Mouse (Mus musculus) monocyte, adult 59 days (primary cell): ENCODE results near the gene Gstz1. TPM values are rescaled to one million over a fixed set of nuclear protein-coding genes. Genes with fewer than 3 reads are reported as not detected.

Experiments used
- total RNA-seq, 2 experiments: library from RNA; stranded (reverse); gene quantifications; one replicate each; pipeline ENCODE4 v1.2.4; 2023

Gene Gstz1
- total RNA-seq, result 1 to 10 TPM; 7.6 to 8.5 TPM

DNA sequence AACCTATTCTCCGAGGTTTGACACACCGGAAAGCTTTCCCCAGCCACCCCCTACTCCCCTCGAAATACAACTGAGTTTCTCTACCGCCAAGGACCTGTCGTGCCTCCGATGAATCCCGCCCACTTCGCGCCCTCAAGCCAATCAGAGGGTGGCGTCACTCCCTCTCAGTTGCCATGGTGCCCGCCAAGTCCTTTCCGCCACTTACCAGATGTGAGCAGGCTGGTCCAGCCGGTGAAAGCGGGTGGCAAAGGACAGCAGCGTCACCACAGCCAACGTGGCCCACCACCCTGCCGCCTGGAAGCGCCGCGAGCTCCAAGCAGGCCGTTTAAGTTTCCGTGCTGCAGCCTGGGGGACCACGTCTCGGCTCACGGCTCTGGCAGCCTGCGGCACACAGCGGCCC lies at the start of gene Gstz1:
Gstz1 (plus strand) TSS at position 200 of the 400 bp plus-strand sequence.

DNA sequence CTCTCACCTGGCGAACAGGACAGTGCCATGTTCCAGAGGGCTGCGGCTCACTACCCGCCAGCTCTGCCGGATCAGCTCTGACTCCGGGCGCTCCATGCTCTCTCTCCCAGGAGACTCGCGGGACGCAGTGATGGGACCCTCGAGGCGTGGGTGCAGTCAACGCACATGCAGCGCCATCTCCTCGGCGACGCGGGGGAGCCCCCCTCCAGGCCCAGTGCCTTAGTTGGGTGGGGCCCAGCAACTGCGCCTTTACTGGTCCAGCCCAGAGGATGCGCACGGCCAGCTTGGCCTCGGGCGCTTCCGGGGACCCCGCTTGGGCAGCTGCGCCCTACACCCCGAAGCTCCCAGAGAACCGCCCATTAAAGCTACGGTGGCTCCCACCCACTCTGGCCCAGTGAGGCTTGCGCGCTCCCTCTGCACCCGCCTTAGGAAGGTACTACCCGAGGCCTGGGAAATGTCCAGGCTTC lies 44.8 kb upstream of the Gstz1 start, which contains the start of gene Ngb:
Ngb (minus strand) TSS at position 375 of the 467 bp plus-strand sequence.

DNA sequence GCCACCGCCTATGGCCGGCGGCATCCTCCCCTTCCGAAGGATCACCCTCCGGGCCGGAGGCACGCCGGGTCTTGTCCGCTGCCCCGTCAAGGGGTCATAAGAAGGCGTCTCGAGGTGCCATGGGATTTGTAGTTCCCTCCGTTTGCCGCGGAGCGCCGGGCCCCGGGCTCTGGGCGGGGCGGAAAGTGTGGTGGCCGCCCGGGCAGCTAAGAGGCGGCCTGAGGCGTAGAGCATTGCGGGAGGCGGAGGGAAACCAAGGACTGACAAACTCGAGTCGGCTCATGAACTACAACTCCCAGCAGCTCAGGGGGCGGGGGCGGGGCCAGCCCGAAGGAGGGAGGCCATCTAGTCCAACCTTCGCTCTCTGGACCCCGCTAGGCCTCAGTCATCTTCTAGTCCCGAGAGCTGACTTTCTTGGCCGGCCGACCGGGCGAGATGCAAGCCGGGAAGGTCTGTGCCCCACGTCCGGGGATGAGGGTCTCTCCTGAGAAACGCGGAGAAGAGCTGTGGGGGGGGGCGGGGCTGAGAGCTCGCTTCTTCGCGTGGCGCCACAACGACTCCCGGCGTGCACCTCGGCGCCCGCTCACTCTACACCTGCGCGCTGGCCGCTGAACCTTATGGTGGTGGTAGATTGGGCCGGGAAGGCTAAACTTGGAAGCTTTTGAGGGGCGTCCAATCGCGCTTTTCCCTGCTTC lies 577 bp downstream of the Gstz1 start, which contains the start of gene Pomt2:
Pomt2 (minus strand) TSS at position 574 of the 695 bp plus-strand sequence.

DNA sequence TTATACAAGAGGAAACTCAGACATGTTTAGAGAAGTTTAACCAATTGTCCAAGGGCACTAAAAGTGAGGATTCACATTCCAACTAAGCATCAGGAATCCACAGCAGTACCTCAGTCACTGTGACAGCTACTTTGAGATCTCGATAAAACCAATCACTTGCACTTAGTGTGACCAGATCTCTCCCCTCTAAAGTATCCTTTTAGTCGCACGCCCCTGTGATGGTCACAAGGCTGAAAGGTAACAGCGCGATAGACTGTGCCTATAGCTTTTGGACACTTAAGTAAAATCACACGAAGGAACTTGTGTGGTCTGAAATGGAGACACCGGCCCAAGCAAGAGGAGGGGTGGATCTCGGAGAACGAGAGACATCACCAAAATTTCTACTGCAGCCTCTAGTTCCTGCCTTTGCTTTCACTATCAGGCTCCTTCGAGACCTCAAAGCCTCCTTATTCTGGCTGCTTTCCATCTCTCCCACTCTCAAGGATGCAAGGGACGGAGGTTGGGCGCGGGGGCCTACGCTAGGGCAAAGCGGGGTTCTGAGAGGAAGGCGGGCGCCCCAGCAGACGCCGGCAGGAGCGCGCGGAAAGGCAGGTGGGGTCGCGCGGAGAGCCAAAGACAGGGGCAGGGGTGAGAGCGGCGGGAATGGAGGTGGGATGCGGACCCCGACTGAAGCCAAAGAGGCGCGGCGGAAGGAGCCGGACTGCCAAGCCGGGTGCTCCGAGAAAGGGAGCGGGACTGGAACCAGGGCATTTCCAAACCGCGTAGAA lies 52.4 kb downstream of the Gstz1 start, which contains the start of gene Samd15:
Samd15 (plus strand) TSS at position 518 of the 767 bp plus-strand sequence.

DNA sequence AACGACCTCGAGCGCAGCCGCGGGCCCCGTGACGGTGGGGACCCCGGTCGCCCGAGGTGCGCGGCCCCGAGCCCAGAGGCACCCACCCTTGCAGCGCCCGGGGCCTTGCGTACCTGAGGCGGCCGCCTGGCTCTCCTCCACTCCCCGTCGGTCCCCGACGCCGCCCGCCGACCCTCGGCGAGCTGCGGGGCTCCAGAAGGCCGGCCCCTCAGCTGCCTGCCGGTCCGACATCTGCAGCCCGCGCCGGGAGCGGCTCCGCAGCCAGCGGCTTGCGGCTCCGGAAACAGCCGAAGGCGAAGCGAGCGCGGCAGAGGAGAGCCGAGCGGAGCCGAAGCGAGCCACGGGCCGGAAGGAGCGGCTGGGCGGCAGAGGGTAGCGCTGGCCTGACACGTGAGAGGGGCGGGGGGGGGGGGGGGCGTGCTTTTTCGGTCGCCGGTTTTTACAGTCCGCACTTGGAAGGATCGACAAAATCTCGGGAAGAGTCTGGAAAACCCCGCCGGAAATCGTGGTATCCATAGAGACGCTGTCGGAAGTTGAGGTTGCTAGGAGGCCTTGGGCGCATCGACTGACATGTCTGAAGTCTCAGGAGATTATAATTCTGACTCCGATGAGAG lies 53.1 kb downstream of the Gstz1 start, which contains the start of gene Tmed8:
Tmed8 (minus strand) TSS at position 482 of the 614 bp plus-strand sequence.

Other genes starting within 250 kb of the Gstz1 start
- 10 to 100 TPM; 13.9 TPM for gene Cipc, start 200.1 kb upstream of the Gstz1 start, total RNA-seq
- gene Zdhhc22, start 156.7 kb upstream of the Gstz1 start, total RNA-seq, result not detected
- not detected for gene Tmem63c, start 125.8 kb upstream of the Gstz1 start, total RNA-seq
- under 1 TPM in 1 of 2 experiments, not detected in 1; 0.79 TPM for gene Ngb, start 44.6 kb upstream of the Gstz1 start, total RNA-seq
- gene Pomt2, start 803 bp downstream of the Gstz1 start, total RNA-seq, result 1 to 10 TPM; 5.0 to 5.6 TPM
- gene Samd15, start 52.6 kb downstream of the Gstz1 start, total RNA-seq, result not detected
- gene Tmed8, start 53.3 kb downstream of the Gstz1 start, total RNA-seq, result 1 to 10 TPM; 7.0 to 7.2 TPM
- gene Noxred1, start 91.6 kb downstream of the Gstz1 start, total RNA-seq, result under 1 TPM; 0.50 to 0.61 TPM
- 10 to 100 TPM; 24.7 to 25.7 TPM for gene Vipas39, start 119.1 kb downstream of the Gstz1 start, total RNA-seq
- 10 to 100 TPM; 82.8 to 93.1 TPM for gene Ahsa1, start 119.3 kb downstream of the Gstz1 start, total RNA-seq
- not detected for gene Ism2, start 152.5 kb downstream of the Gstz1 start, total RNA-seq
- gene Sptlc2, start 241.2 kb downstream of the Gstz1 start, total RNA-seq, result 100 to 1,000 TPM; 131 to 147 TPM